Mouse (Mus musculus): ENCODE data around the gene Pinlyp. TPM values are rescaled to one million over a fixed set of nuclear protein-coding genes. Genes with fewer than 3 reads are reported as not detected.

The Pinlyp gene
- total and polyA plus RNA-seq, 3 experiments: 6.1 to 17.3 (median 6.6) TPM

DNA sequence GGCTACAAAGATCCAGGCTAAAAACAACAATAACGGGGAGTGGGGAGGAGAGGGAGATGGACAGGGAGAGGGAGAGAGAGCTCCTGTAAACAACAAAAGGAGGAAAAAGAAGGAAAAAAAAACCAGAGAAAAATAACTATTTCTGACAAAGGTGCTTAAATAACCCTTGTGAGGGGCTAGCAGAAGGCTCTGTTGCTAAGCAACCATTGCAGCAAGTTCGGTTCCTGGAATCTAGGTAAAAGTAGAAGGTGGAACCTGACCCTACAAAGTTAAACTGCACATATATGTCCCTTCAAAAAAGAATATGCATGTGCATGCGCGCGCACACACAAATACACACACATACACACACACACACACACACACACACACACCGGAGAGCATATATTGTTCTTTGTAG, 46.9 kb upstream of the Pinlyp start:
- Histone ChIP-seq H3K4me2 (ENCODE audit: insufficient read depth, low read depth, poor library complexity, severe bottlenecking) (no peak overlapping the region), H3K4me1 (ENCODE audit: control insufficient read depth in 1 of 2, insufficient read depth in 2 of 2) (peaks cover 6 to 37% of the 10 kb centered on the region in 2 experiments), H3K27ac (ENCODE audit: insufficient read depth, low read depth) (no peak overlapping the region), H3K9ac (ENCODE audit: insufficient read depth, low read depth) (no peak overlapping the region), H3K79me2 (replicated peaks; ENCODE audit: control insufficient read depth, extremely low read depth, insufficient read depth, poor library complexity, severe bottlenecking) (no peaks in the 10 kb centered on the region), H3K36me3 (replicated peaks in 1 of 2; ENCODE audit: control insufficient read depth in 1 of 2, insufficient read depth in 1 of 2, low read length in 1 of 2) (peaks cover 0 to 18% of the 10 kb centered on the region in 2 experiments), H3K9me3 (replicated peaks; ENCODE audit: low read length) (no peaks in the 10 kb centered on the region), H3K27me3 (replicated peaks) (no peaks in the 10 kb centered on the region), H3K4me3 (replicated peaks in 1 of 3; ENCODE audit: low read depth in 2 of 3, low read length in 2 of 3, poor library complexity in 1 of 3) (no peak overlapping the region)
- DNase-seq (ENCODE audit: extremely low read depth): no peak
- dilution Hi-C loops (cut with MboI; ENCODE audit: extremely low pct_ligation_motif_present, extremely low pct_unique_long_range_greater_than_20kb, low sequenced_read_pairs): no loop called here
- in situ Hi-C loops (cut with MboI; ENCODE audit: low pct_ligation_motif_present, low pct_unique_long_range_greater_than_20kb, low sequenced_read_pairs): loop anchor here (10.0 kb wide), 1 partner anchor 58 kb away; the partner anchor contains the start of gene Irgq
- no peak for TF ChIP-seq TCF12 (IDR thresholded peaks at IDR 0.05; ENCODE audit: low read depth, low read length)
- no peak for TF ChIP-seq ELF1 (IDR thresholded peaks at IDR 0.05; ENCODE audit: low read depth, low read length)
- no peak for TF ChIP-seq SMC3 (IDR thresholded peaks at IDR 0.05; ENCODE audit: low read depth, low read length)
- no peak for TF ChIP-seq E2F4 (IDR thresholded peaks at IDR 0.05; ENCODE audit: insufficient replicate concordance, low read depth, low read length)
- TF ChIP-seq EP300 (IDR thresholded peaks at IDR 0.05; ENCODE audit: low read length): no peak
- TF ChIP-seq CHD2 (IDR thresholded peaks at IDR 0.05; ENCODE audit: low read length): no peak
- no peak for TF ChIP-seq GABPA (IDR thresholded peaks at IDR 0.05; ENCODE audit: insufficient replicate concordance, low read depth, low read length)
- no peak for TF ChIP-seq MAZ (IDR thresholded peaks at IDR 0.05; ENCODE audit: low read depth, low read length)
- TF ChIP-seq MXI1 (IDR thresholded peaks at IDR 0.05; ENCODE audit: low read depth, low read length): no peak
- TF ChIP-seq POLR2A (IDR thresholded peaks at IDR 0.05; ENCODE audit: low read depth, low read length): no peak
- no peak for TF ChIP-seq NELFE (IDR thresholded peaks at IDR 0.05; ENCODE audit: low read depth, low read length)

- no peaks in the 10 kb centered on the region for H3K9me3 ChIP-seq (replicated peaks; ENCODE audit: low read length)
- in situ Hi-C loops (cut with MboI; ENCODE audit: low pct_ligation_motif_present, low pct_unique_long_range_greater_than_20kb, low sequenced_read_pairs): loop anchor here (10.0 kb wide), 1 partner anchor 57 kb away; the partner anchor contains the start of gene Irgq
- no peak for TF ChIP-seq CHD2 (IDR thresholded peaks at IDR 0.05; ENCODE audit: low read length)
- no peak for TF ChIP-seq MXI1 (IDR thresholded peaks at IDR 0.05; ENCODE audit: low read depth, low read length)
- TF ChIP-seq ZC3H11A (IDR thresholded peaks at IDR 0.05; ENCODE audit: low read depth, low read length): no peak
- no peak for TF ChIP-seq MAX (IDR thresholded peaks at IDR 0.05; ENCODE audit: low read length)
- no peak for TF ChIP-seq JUND (conservative IDR thresholded peaks at IDR 0.05; ENCODE audit: low read depth, low read length)
- no peak for TF ChIP-seq SIN3A (IDR thresholded peaks at IDR 0.05; ENCODE audit: low read length)
- no peak for TF ChIP-seq ELF1 (IDR thresholded peaks at IDR 0.05; ENCODE audit: low read depth, low read length)
- TF ChIP-seq TBP (conservative IDR thresholded peaks at IDR 0.05; ENCODE audit: low read depth, low read length): no peak
- no peak for TF ChIP-seq ZMIZ1 (IDR thresholded peaks at IDR 0.05; ENCODE audit: low read depth, low read length)
- no peak for TF ChIP-seq USF2 (conservative IDR thresholded peaks at IDR 0.05; ENCODE audit: low read depth, low read length)
- no peak for TF ChIP-seq KAT2A (IDR thresholded peaks at IDR 0.05; ENCODE audit: insufficient replicate concordance, low read length)
- dilution Hi-C loops (cut with MboI; ENCODE audit: extremely low pct_ligation_motif_present, extremely low pct_unique_long_range_greater_than_20kb, low sequenced_read_pairs): no loop called here
- H3K4me2 ChIP-seq (ENCODE audit: insufficient read depth, low read depth, poor library complexity, severe bottlenecking): no peak overlapping the region
- peaks cover 0 to 18% of the 10 kb centered on the region in 2 experiments for H3K36me3 ChIP-seq (replicated peaks in 1 of 2; ENCODE audit: control insufficient read depth in 1 of 2, insufficient read depth in 1 of 2, low read length in 1 of 2)
- no peaks in the 10 kb centered on the region for H3K27me3 ChIP-seq (replicated peaks)
- no peak overlapping the region for H3K27ac ChIP-seq (ENCODE audit: insufficient read depth, low read depth)
- DNase-seq (ENCODE audit: extremely low read depth): no peak
- peaks cover 6 to 37% of the 10 kb centered on the region in 2 experiments for H3K4me1 ChIP-seq (ENCODE audit: control insufficient read depth in 1 of 2, insufficient read depth in 2 of 2)
- no peak overlapping the region for H3K4me3 ChIP-seq (replicated peaks in 1 of 3; ENCODE audit: low read depth in 2 of 3, low read length in 2 of 3, poor library complexity in 1 of 3)
- H3K9ac ChIP-seq (ENCODE audit: insufficient read depth, low read depth): no peak overlapping the region
- H3K79me2 ChIP-seq (replicated peaks; ENCODE audit: control insufficient read depth, extremely low read depth, insufficient read depth, poor library complexity, severe bottlenecking): no peaks in the 10 kb centered on the region
These were observed 46.2 kb upstream of the Pinlyp start for GRCm38 (mm10) chr7:24592163-24592562.

Data from CH12.LX (cell line).